Mouse (Mus musculus) heart, embryonic 16.5 days (tissue): Measurements from ENCODE around the gene 6030468B19Rik. TPM values are rescaled to one million over a fixed set of nuclear protein-coding genes. Genes with fewer than 3 reads are reported as not detected.

Experiments used
- ATAC-seq: fragments of 200-750 bp; cut with Nextera tagmentation; replicated peaks from 2 replicates; pipeline ENCODE4 v1.8.0; 2017; ENCODE audit warnings: moderate number of reproducible peaks; ENCODE audit not compliant: insufficient read depth, low FRiP score; ENCODE audit errors: extremely low read depth
- H3K27ac ChIP-seq: fragments of 300-500 bp; sonication (generic); 2 replicates; pipeline ENCODE4 v1.5.1; 2014; ENCODE audit warnings: mild to moderate bottlenecking, low read length, control low read depth, moderate library complexity
- H3K27me3 ChIP-seq: fragments of 300-500 bp; sonication (generic); 2 replicates; pipeline ENCODE4 v1.6.1; 2014; ENCODE audit warnings: low read length, mixed read lengths; ENCODE audit not compliant: control insufficient read depth, insufficient read depth
- H3K36me3 ChIP-seq: fragments of 300-500 bp; sonication (generic); 2 replicates; pipeline ENCODE4 v1.6.1; 2014; ENCODE audit not compliant: control insufficient read depth, insufficient read depth
- H3K4me1 ChIP-seq: fragments of 300-500 bp; sonication (generic); 2 replicates; pipeline ENCODE4 v1.6.1; 2014; ENCODE audit warnings: low read length, mixed read lengths; ENCODE audit not compliant: control insufficient read depth, insufficient read depth
- H3K4me2 ChIP-seq: fragments of 300-500 bp; sonication (generic); 2 replicates; pipeline ENCODE4 v1.6.1; 2014; ENCODE audit warnings: low read depth, mild to moderate bottlenecking, control low read depth, low read length
- H3K4me3 ChIP-seq: fragments of 300-500 bp; sonication (generic); 2 replicates; pipeline ENCODE4 v1.5.1; 2014; ENCODE audit warnings: mild to moderate bottlenecking, control low read depth, low read length
- H3K9ac ChIP-seq: fragments of 300-500 bp; sonication (generic); 2 replicates; pipeline ENCODE4 v1.6.1; 2014; ENCODE audit warnings: low read length, control low read depth
- H3K9me3 ChIP-seq: fragments of 300-500 bp; sonication (generic); replicated peaks from 2 replicates; pipeline ENCODE4 v1.6.1; 2016; ENCODE audit warnings: low read length; ENCODE audit not compliant: control insufficient read depth
- WGBS: fragments of 180-500 bp; shearing (Covaris S2); extraction: QIAGEN DNeasy Blood & Tissue Kit; methylation state at CpG from one replicate; pipeline ENCODE4 v1.1.7; 2014; 5-methylcytosine and 5-hydroxymethylcytosine counted together
- polyA plus RNA-seq: library from polyadenylated mRNA; unstranded; fragments of >200 nt; fragmentation: Nextera tagmentation; extraction: Ambion mirVana; gene quantifications from 2 replicates; pipeline ENCODE4 v1.2.1, GENCODE M21; 2015

Gene 6030468B19Rik
- polyA plus RNA-seq, 1 experiment from 2014 or later: 0.39 TPM

DNA sequence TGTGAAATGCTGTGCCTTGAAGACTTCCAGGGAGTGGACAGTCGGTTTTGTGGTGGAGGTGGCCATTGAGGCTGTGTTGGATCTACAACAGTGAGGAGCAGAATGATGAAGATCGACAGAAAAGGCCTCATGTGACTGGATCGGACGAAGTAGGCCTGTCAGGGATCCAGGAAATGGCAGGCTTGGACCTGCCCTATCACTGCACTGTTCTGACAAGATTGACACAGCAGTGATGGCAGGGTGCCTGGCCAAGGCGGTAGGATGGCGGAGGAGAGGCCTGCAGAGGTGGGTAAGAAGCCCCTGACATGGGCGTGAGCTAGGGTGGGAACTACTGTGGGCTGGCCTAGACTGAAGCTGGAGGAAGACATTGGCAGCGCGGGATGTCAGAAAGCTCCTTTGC, 33.1 kb upstream of the 6030468B19Rik start:
- no peaks in the 10 kb centered on the region for H3K9me3 ChIP-seq
- no peak overlapping the region for H3K9ac ChIP-seq
- H3K4me1 ChIP-seq: no peaks in the 10 kb centered on the region; the same call in 1 of the 2 replicates
- ATAC-seq: no peak
- H3K36me3 ChIP-seq: peaks cover 54% of the 10 kb centered on the region
- no peaks in the 10 kb centered on the region for H3K27me3 ChIP-seq
- H3K4me3 ChIP-seq: no peak overlapping the region
- no peak overlapping the region for H3K4me2 ChIP-seq
- H3K27ac ChIP-seq: no peak overlapping the region
- 80% methylated on average over 9 of the region's 9 CpGs for WGBS

GRCm38 (mm10) chr11:117765361-117765760, 32.1 kb upstream of the 6030468B19Rik start:
- Histone ChIP-seq H3K27me3 (no peaks in the 10 kb centered on the region), H3K9me3 (no peaks in the 10 kb centered on the region), H3K4me3 (no peak overlapping the region), H3K9ac (no peak overlapping the region), H3K36me3 (peaks cover 48% of the 10 kb centered on the region), H3K27ac (no peak overlapping the region), H3K4me2 (no peak overlapping the region), H3K4me1 (no peaks in the 10 kb centered on the region; the same call in 1 of the 2 replicates)
- 85% methylated on average over 5 of the region's 5 CpGs for WGBS
- ATAC-seq: no peak

DNA sequence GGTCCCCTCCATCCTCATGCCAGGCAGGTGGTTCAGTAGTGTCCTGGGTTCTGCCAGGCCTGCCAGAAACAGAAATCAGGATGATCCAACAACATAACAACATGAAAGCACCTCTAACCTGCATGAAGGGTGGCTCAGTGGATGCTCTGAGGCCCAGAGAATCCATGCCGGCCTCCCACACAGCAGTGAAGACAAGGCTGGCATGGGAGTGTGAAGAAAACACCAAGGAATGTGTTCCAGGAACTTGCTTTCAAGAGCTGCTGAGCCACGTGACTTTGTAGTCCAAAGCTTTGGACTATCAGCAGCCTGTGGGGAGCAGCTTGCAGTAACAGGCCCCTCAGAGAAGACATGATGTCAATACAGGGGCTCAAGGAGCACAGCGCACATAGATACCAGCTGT, 31.2 kb upstream of the 6030468B19Rik start:
- WGBS: 65% methylated on average over 3 of the region's 3 CpGs
- Histone ChIP-seq H3K4me3 (no peak overlapping the region), H3K36me3 (peaks cover 39% of the 10 kb centered on the region), H3K27me3 (no peaks in the 10 kb centered on the region), H3K9ac (no peak overlapping the region), H3K9me3 (no peaks in the 10 kb centered on the region), H3K27ac (no peak overlapping the region), H3K4me2 (no peak overlapping the region), H3K4me1 (no peaks in the 10 kb centered on the region; the same call in 1 of the 2 replicates)
- no peak for ATAC-seq

GRCm38 (mm10) chr11:117768725-117769682, 28.5 kb upstream of the 6030468B19Rik start:
- Histone ChIP-seq H3K36me3 (peaks cover 27% of the 10 kb centered on the region), H3K27me3 (no peaks in the 10 kb centered on the region), H3K9me3 (no peaks in the 10 kb centered on the region), H3K27ac (no peak overlapping the region), H3K4me1 (no peaks in the 10 kb centered on the region; the same call in 1 of the 2 replicates), H3K9ac (no peak overlapping the region), H3K4me3 (no peak overlapping the region), H3K4me2 (no peak overlapping the region)
- WGBS: 68% methylated on average over 20 of the region's 20 CpGs
- no peak for ATAC-seq

DNA sequence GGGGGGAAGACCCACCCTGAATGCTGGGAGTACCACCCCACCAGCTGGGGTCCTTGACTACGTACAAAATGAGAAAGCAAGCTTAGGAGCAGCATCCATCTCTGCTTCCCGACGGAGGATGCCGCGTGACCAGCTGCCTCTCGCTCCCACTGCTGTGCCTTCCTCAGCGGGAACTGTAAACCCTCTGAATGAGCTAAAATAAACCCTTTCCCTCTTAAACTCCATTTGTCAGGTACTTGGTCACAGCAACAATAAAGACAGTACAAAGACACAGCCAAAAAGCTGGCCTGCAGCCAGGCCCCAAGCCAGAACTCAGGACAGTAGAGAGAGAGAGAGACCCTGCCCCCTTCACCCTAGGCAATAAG, 27.8 kb upstream of the 6030468B19Rik start:
- 85% methylated on average over 7 of the region's 7 CpGs for WGBS

GRCm38 (mm10) chr11:117770407-117770806, 27.1 kb upstream of the 6030468B19Rik start:
- ATAC-seq: no peak
- peaks cover 22% of the 10 kb centered on the region for H3K36me3 ChIP-seq
- WGBS: 85% methylated on average over 10 of the region's 10 CpGs

More for the DNA sequence above, 27.8 kb upstream of the 6030468B19Rik start:
- Histone ChIP-seq H3K4me2 (no peak overlapping the region), H3K9ac (no peak overlapping the region), H3K4me3 (no peak overlapping the region), H3K27ac (no peak overlapping the region), H3K36me3 (peaks cover 22% of the 10 kb centered on the region), H3K4me1 (no peaks in the 10 kb centered on the region; the same call in 1 of the 2 replicates), H3K27me3 (no peaks in the 10 kb centered on the region), H3K9me3 (no peaks in the 10 kb centered on the region)
- no peak for ATAC-seq

DNA sequence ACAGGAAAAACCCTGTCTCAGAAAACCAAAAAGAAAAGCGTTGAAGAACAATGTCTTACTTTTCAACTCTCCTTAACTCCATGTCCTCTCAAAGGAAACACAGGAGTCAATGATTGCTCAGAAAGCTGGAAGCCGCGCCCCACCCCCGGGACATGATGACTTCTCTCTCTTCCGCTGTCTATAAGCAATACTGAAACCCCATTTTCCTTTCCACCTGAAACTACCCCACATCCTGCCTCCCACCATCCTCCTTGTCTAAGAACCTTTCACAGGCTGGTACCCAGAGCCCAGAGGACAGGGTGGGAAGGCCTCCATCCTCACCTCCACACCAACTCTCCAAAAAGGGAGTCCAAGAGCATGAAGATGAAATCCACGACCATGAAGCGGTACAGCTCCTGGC, 25.1 kb upstream of the 6030468B19Rik start:
- Histone ChIP-seq H3K27me3 (no peaks in the 10 kb centered on the region), H3K4me1 (no peaks in the 10 kb centered on the region; the same call in 1 of the 2 replicates), H3K9me3 (no peaks in the 10 kb centered on the region), H3K36me3 (peaks cover 12% of the 10 kb centered on the region; the same call in 1 of the 2 replicates), H3K4me3 (no peak overlapping the region), H3K27ac (no peak overlapping the region), H3K4me2 (no peak overlapping the region), H3K9ac (no peak overlapping the region)
- ATAC-seq: no peak
- 92% methylated on average over 7 of the region's 7 CpGs for WGBS

More at GRCm38 (mm10) chr11:117770407-117770806, 27.1 kb upstream of the 6030468B19Rik start:
- Histone ChIP-seq H3K27ac (no peak overlapping the region), H3K4me1 (no peaks in the 10 kb centered on the region; the same call in 1 of the 2 replicates), H3K9ac (no peak overlapping the region), H3K4me3 (no peak overlapping the region), H3K9me3 (no peaks in the 10 kb centered on the region), H3K4me2 (no peak overlapping the region), H3K27me3 (no peaks in the 10 kb centered on the region)

DNA sequence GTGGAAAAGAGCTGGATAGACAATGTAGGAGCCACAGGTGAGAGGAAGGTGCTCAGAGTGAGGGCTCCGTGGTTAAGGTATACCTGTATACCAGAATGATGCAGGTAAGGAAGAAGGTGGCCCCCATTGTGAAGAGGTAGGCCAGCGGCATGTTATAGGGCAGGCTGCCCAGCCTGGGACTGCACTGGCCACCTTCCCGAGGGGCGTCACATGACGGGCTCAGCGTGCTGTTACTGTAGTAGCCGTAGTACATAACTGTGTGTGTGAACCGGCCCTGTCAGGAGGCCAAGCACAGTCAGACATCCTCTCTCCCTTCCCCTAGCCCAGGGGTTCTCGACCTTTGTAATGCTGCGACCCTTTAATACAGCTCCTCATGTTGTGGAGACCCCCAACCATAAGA, 22.5 kb upstream of the 6030468B19Rik start:
- Histone ChIP-seq H3K9ac (no peak overlapping the region), H3K27me3 (no peaks in the 10 kb centered on the region), H3K4me3 (no peak overlapping the region), H3K4me2 (no peak overlapping the region), H3K36me3 (peaks cover 5% of the 10 kb centered on the region; the same call in 1 of the 2 replicates), H3K4me1 (peaks cover 11% of the 10 kb centered on the region), H3K27ac (no peak overlapping the region), H3K9me3 (no peaks in the 10 kb centered on the region)
- ATAC-seq: no peak
- 90% methylated on average over 10 of the region's 10 CpGs for WGBS

DNA sequence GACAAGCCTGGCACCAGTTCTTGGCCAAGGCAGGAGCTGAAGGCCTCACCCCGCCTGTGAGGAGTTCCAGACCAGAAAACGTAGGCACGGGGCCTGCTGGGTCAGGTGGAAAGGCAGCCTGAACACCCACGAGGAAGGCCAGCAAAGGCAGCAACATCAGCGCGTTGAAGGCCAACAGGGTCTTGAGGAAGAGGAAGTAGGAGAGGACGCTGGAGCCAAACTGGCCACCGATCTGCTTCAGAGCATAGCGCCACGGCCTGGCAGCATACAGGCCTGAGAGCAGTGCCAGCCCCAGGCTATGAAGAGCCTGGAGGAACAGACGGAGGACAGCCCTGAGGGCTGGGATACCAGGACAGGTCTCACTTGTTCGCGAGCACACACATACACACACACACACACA, 21.9 kb upstream of the 6030468B19Rik start:
- Histone ChIP-seq H3K4me3 (no peak overlapping the region), H3K36me3 (peaks cover 5% of the 10 kb centered on the region; the same call in 1 of the 2 replicates), H3K9me3 (no peaks in the 10 kb centered on the region), H3K4me1 (peaks cover 11% of the 10 kb centered on the region), H3K9ac (no peak overlapping the region), H3K27me3 (no peaks in the 10 kb centered on the region), H3K4me2 (no peak overlapping the region), H3K27ac (no peak overlapping the region)
- 87% methylated on average over 13 of the region's 13 CpGs for WGBS
- ATAC-seq: no peak
